Mouse (Mus musculus): ENCODE measurements around the gene Tekt3. TPM values are rescaled to one million over a fixed set of nuclear protein-coding genes. Genes with fewer than 3 reads are reported as not detected.

Tekt3 gene
- polyA plus RNA-seq, 1 experiment = not detected

DNA sequence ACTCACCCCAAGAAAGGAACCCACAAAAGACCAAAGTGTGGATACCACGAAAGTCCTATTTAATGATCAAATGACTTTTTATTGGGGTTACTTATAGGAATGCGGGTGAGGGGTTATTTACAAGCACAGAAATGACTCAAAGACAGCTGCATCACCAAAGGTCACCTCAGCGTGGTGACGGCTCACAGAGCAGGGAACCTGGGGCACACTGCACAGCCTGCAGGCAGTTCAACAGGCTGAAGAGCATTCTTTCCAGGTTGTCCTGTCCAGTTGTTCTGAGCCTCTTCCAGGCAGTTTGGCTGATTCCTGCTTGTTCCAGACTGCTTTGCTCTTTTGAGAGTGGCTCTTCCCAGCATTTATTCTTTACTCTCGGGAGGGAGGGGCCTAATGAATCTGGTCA is 55.2 kb downstream of the Tekt3 start:
- Histone ChIP-seq H3K4me3 (ENCODE audit: insufficient read depth, low read length) (no peak overlapping the region), H3K4me1 (ENCODE audit: control insufficient read depth, insufficient read depth, low read length) (no peaks in the 10 kb centered on the region), H3K27ac (ENCODE audit: insufficient read depth, low read length) (no peak overlapping the region)
- TF ChIP-seq POLR2A (IDR thresholded peaks at IDR 0.05; ENCODE audit: extremely low read depth, insufficient read depth, low read length) = no peak
- no peak for TF ChIP-seq CTCF (IDR thresholded peaks at IDR 0.05; ENCODE audit: extremely low read depth, insufficient read depth, low read length)

DNA sequence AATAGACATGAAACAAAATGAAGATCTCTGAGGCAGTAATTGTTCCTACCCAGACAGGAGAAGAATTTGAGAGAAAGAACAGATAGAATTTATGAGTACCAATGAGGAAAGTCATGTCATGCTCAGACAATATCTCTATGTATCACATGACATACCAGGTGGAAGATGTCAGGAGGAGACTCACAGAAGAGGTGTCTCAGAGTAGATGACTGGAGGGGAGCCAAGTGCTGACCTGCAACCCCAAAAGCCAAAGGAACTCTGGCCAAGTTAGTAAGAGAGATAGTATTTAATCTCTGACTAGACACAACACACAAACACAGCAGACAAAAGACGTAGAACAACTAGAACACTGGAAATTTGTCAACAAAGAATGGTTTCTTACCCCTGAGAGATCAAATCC is 55.8 kb downstream of the Tekt3 start:
- H3K4me1 ChIP-seq (ENCODE audit: control insufficient read depth, insufficient read depth, low read length) = no peaks in the 10 kb centered on the region
- no peak overlapping the region for H3K4me3 ChIP-seq (ENCODE audit: insufficient read depth, low read length)
- TF ChIP-seq CTCF (IDR thresholded peaks at IDR 0.05; ENCODE audit: extremely low read depth, insufficient read depth, low read length) = no peak
- no peak for TF ChIP-seq POLR2A (IDR thresholded peaks at IDR 0.05; ENCODE audit: extremely low read depth, insufficient read depth, low read length)
- H3K27ac ChIP-seq (ENCODE audit: insufficient read depth, low read length) = no peak overlapping the region

DNA sequence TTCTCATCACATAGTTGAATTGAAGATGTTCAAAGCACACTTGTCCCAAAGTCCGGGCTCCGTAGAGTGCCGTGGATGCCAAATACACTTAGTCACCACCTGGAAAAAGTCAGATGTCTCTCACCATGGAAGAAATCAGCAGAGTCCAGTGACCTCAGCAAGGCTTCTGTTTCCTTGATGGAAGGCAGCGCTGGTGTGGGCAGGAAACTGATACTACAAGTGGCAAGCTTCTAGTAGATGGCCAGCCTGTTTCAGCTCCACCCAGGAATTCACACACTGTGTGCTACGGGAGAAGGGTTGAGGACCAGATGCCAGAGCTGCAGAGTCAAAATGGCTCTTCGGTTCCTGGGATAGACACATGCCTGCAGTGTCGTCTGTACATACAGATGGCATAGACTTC is 58.3 kb downstream of the Tekt3 start:
- Histone ChIP-seq H3K4me1 (ENCODE audit: control insufficient read depth, insufficient read depth, low read length) (no peaks in the 10 kb centered on the region), H3K27ac (ENCODE audit: insufficient read depth, low read length) (no peak overlapping the region), H3K4me3 (ENCODE audit: insufficient read depth, low read length) (no peak overlapping the region)
- no peak for TF ChIP-seq CTCF (IDR thresholded peaks at IDR 0.05; ENCODE audit: extremely low read depth, insufficient read depth, low read length)
- TF ChIP-seq POLR2A (IDR thresholded peaks at IDR 0.05; ENCODE audit: extremely low read depth, insufficient read depth, low read length) = no peak

DNA sequence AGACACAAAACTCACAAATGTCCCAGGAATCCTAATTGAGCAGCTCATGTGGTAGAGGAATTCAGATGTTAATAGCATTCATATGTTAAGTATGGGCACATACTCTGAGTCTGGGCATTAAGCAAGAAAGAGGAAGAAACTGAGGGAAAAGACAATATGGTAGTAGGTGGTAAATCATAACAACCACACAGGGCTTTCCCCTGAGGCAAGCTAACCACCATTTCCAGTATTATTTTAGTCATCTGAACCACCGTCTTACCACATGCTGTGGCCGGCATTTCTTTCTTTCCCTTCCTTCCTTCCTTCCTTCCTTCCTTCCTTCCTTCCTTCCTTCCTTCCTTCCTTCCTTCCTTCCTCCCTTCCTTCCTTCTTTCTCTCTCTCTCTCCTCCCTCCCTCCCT is 60.8 kb downstream of the Tekt3 start:
- no peak overlapping the region for H3K4me3 ChIP-seq (ENCODE audit: insufficient read depth, low read length)
- H3K4me1 ChIP-seq (ENCODE audit: control insufficient read depth, insufficient read depth, low read length) = no peaks in the 10 kb centered on the region
- TF ChIP-seq CTCF (IDR thresholded peaks at IDR 0.05; ENCODE audit: extremely low read depth, insufficient read depth, low read length) (no peak), POLR2A (IDR thresholded peaks at IDR 0.05; ENCODE audit: extremely low read depth, insufficient read depth, low read length) (no peak)
- H3K27ac ChIP-seq (ENCODE audit: insufficient read depth, low read length) = no peak overlapping the region

DNA sequence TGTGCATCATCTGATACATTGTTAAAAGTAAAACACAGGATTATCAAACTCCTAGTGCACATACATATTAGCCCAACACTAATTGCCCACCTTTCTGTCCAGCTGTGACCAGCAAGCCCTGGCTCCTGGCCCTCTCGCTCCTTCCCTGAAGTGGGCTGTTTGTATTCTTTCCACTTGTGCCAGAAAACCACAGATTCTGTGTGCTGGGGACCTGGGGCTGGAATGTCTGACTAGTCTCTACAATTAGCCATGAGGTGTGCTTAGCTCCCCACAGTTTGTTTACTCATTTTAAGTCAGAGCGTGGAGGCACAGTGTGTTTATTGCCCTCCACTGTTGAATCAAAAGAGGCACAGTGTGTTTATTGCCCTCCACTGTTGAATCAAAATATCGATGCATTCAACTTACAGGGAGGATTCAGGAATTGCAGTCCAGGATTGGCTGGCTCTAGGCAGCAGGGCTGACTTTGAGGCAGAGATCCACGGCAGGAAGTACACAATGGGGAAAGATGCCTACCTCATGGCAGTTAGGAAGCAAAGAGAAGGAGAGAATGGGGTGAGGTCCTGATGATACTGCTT is 61.4 kb downstream of the Tekt3 start:
- H3K4me3 ChIP-seq (ENCODE audit: insufficient read depth, low read length) = no peak overlapping the region
- TF ChIP-seq POLR2A (IDR thresholded peaks at IDR 0.05; ENCODE audit: extremely low read depth, insufficient read depth, low read length) (no peak), CTCF (IDR thresholded peaks at IDR 0.05; ENCODE audit: extremely low read depth, insufficient read depth, low read length) (no peak)
- no peak overlapping the region for H3K27ac ChIP-seq (ENCODE audit: insufficient read depth, low read length)
- H3K4me1 ChIP-seq (ENCODE audit: control insufficient read depth, insufficient read depth, low read length) = no peaks in the 10 kb centered on the region

DNA sequence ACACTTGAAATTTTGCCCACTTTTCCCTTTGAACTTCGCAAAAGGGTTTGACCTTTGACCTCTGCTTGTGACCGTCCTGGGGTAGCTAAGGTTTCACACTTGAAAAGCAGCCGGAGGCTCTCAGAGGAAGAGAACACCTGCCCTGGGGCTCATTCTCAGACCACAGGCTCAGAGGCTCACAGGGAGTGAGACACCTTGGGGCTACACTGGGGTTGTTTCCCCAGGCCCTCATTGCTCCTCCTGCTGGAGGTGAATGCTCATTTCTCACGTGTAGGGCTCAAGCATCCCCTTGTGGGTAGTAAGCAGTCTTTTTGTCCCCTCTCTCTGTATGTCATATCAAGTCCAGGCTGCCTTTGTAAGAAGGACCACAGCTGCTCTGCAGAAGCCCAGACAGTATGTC is 62.9 kb downstream of the Tekt3 start:
- H3K27ac ChIP-seq (ENCODE audit: insufficient read depth, low read length) = no peak overlapping the region
- TF ChIP-seq POLR2A (IDR thresholded peaks at IDR 0.05; ENCODE audit: extremely low read depth, insufficient read depth, low read length) (no peak), CTCF (IDR thresholded peaks at IDR 0.05; ENCODE audit: extremely low read depth, insufficient read depth, low read length) (no peak)
- no peak overlapping the region for H3K4me3 ChIP-seq (ENCODE audit: insufficient read depth, low read length)
- no peaks in the 10 kb centered on the region for H3K4me1 ChIP-seq (ENCODE audit: control insufficient read depth, insufficient read depth, low read length)

DNA sequence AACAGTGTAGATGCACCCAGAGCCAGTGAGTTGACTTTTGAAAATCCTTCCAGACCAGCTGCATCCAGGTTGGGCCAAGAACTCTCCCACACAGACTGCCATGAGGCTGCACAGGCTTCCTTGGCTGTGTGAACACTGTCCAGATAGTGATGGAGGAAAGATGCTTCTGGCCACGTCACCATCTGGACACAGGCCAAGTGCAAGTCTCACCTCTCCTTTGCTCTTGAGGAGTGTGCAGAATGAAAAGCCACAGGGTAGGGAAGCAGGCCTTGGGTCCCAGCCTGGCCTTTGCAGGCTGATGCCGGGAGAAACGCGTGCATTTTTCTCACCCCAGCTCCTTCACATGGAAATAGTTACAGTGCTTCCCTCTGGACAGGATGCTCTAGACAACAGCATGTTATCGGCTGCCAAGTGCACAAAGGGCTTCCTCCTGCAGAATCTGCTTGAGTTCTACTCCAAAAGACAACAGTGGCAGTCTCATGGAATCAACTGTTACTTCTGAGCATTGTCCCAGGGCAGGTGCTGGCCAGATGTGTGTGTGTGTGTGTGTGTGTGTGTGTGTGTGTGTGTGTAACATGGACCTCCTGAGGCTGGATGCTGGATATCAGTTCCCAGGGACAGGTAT is 64.5 kb downstream of the Tekt3 start:
- H3K4me3 ChIP-seq (ENCODE audit: insufficient read depth, low read length) = no peak overlapping the region
- H3K4me1 ChIP-seq (ENCODE audit: control insufficient read depth, insufficient read depth, low read length) = peaks cover 1% of the 10 kb centered on the region; the same call in 1 of the 2 replicates
- H3K27ac ChIP-seq (ENCODE audit: insufficient read depth, low read length) = no peak overlapping the region
- TF ChIP-seq CTCF (IDR thresholded peaks at IDR 0.05; ENCODE audit: extremely low read depth, insufficient read depth, low read length) (no peak), POLR2A (IDR thresholded peaks at IDR 0.05; ENCODE audit: extremely low read depth, insufficient read depth, low read length) (no peak)

DNA sequence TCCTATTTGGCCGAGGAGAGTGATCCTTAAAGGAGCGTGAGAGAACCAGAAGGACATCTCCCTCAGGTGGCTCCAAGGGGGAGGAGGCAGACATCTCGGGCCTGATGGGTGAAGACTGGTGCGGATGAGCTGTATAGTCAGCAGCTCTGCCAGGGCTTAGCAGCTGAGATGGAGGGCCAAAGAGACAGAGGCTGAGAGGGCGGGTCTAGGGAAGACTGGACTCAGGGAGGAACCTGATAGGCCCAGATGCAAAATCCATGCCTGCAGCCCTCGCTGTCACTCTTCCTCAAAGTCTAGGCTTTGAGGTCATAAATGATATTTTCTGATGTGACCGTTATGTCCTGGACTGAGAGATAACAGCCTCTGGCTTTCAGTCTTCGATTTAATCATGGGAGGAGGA is 65.5 kb downstream of the Tekt3 start:
- TF ChIP-seq POLR2A (IDR thresholded peaks at IDR 0.05; ENCODE audit: extremely low read depth, insufficient read depth, low read length) (no peak), CTCF (IDR thresholded peaks at IDR 0.05; ENCODE audit: extremely low read depth, insufficient read depth, low read length) (no peak)
- Histone ChIP-seq H3K4me1 (ENCODE audit: control insufficient read depth, insufficient read depth, low read length) (peaks cover 2% of the 10 kb centered on the region; the same call in 1 of the 2 replicates), H3K27ac (ENCODE audit: insufficient read depth, low read length) (no peak overlapping the region), H3K4me3 (ENCODE audit: insufficient read depth, low read length) (no peak overlapping the region)

DNA sequence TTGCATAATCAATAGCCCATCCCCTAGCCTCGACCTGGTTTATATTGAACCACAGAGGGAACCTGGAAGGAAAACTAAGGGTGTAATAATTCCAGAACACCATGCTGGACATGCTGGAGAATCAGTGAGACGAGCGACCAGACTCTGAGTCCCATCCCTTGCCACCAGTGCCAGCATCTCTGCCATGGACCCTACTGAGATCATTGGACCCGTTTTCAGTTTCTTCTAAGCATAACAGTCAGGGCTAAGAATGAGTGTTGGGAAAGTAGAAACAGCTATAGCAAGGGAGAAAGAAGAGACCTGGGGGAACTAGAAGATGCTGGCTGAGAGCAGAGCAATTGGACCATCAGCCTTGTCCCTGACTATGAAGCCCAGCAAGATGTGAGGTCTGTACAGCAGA is 66.1 kb downstream of the Tekt3 start:
- H3K27ac ChIP-seq (ENCODE audit: insufficient read depth, low read length) = no peak overlapping the region
- H3K4me3 ChIP-seq (ENCODE audit: insufficient read depth, low read length) = no peak overlapping the region
- H3K4me1 ChIP-seq (ENCODE audit: control insufficient read depth, insufficient read depth, low read length) = peaks cover 2% of the 10 kb centered on the region; the same call in 1 of the 2 replicates
- TF ChIP-seq CTCF (IDR thresholded peaks at IDR 0.05; ENCODE audit: extremely low read depth, insufficient read depth, low read length) = no peak
- no peak for TF ChIP-seq POLR2A (IDR thresholded peaks at IDR 0.05; ENCODE audit: extremely low read depth, insufficient read depth, low read length)

DNA sequence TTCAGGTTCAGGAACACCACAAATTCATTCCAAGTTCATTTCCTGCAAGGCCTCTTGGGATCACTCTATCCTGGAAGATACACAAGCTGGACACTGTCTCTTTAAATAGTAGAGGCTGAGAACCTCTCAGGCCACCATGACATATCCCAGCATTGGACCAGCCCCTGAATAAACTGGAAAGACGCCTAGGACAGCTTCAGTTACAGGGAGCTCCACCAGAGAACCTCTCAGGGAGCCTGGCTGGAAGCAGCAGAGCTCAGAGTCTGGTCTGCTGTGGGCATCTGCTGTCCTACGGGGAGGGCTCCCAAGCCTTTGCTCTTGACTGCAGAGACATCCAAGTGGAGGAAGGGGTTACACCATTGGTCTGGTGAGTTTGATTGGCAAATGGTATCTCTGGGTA is 67.3 kb downstream of the Tekt3 start, which contains the start of gene Pmp22:
TSS of gene Pmp22 (plus strand) at position 199 of the 400 bp plus-strand sequence.
- H3K27ac ChIP-seq (ENCODE audit: insufficient read depth, low read length) = no peak within 1 kb of the TSS
- H3K4me1 ChIP-seq (ENCODE audit: control insufficient read depth, insufficient read depth, low read length) = peaks cover 2% of the 10 kb centered on the region; the same call in 1 of the 2 replicates
- TF ChIP-seq CTCF (IDR thresholded peaks at IDR 0.05; ENCODE audit: extremely low read depth, insufficient read depth, low read length) (no peak), POLR2A (IDR thresholded peaks at IDR 0.05; ENCODE audit: extremely low read depth, insufficient read depth, low read length) (no peak)
- H3K4me3 ChIP-seq (ENCODE audit: insufficient read depth, low read length) = no peak within 1 kb of the TSS
